Mouse (Mus musculus) megakaryocyte-erythroid progenitor cell, adult 5-6 weeks (primary cell): Measurements from ENCODE around the gene AI661453. TPM values are rescaled to one million over a fixed set of nuclear protein-coding genes. Genes with fewer than 3 reads are reported as not detected.

Source experiments
- ATAC-seq: replicated peaks from 2 replicates; pipeline ENCODE4 v1.8.0; 2016; ENCODE audit warnings: mild to moderate bottlenecking, inconsistent platforms; ENCODE audit not compliant: severe bottlenecking, poor library complexity, low FRiP score, low TSS enrichment
- total RNA-seq, 2 experiments: library from RNA; stranded (forward) in 1 of 2; stranded (reverse) in 1 of 2; fragments of 200-1000, 215-1000 nt in 1 of 2; fragments of >200 nt in 1 of 2; fragmentation: Nextera tagmentation in 1 of 2; gene quantifications; 2 replicates each; pipeline ENCODE4 v1.2.3; 2014 to 2017

Gene AI661453
- total RNA-seq, 2 experiments from 2014 or later = 1.1 TPM; not detected in 1

- ATAC-seq = no peak
These were observed 78.9 kb downstream of the AI661453 start for GRCm38 (mm10) chr17:47515180-47515844.

GRCm38 (mm10) chr17:47516232-47516631, 79.8 kb downstream of the AI661453 start:
- ATAC-seq = no peak

GRCm38 (mm10) chr17:47518205-47518604, 81.8 kb downstream of the AI661453 start:
- no peak for ATAC-seq

Other genes with a start within 250 kb of the AI661453 start
- gene Mrps10, start 67.7 kb upstream of the AI661453 start, total RNA-seq (2014; fragmentation: Nextera tagmentation) = 62.0 and 75.8 TPM in 2 replicates
- gene Mrps10, start 67.7 kb upstream of the AI661453 start, total RNA-seq (2017) = 61.6 and 90.5 TPM in 2 replicates
- gene Guca1b, start 51.2 kb upstream of the AI661453 start, total RNA-seq (2014; fragmentation: Nextera tagmentation) = 0.54 and 2.8 TPM in 2 replicates
- 0.15 and 3.8 TPM in 2 replicates for gene Guca1b, start 51.2 kb upstream of the AI661453 start, total RNA-seq (2017)
- gene Guca1a, start 36.0 kb upstream of the AI661453 start, total RNA-seq (2014; fragmentation: Nextera tagmentation) = not detected in 2 replicates
- not detected in 2 replicates for gene Guca1a, start 36.0 kb upstream of the AI661453 start, total RNA-seq (2017)
- gene 1700001C19Rik, start 761 bp downstream of the AI661453 start, total RNA-seq (2014; fragmentation: Nextera tagmentation) = not detected in 2 replicates
- not detected in 2 replicates for gene 1700001C19Rik, start 761 bp downstream of the AI661453 start, total RNA-seq (2017)
- 30.6 and 34.8 TPM in 2 replicates for gene Taf8, start 65.7 kb downstream of the AI661453 start, total RNA-seq (2014; fragmentation: Nextera tagmentation)
- gene Taf8, start 65.7 kb downstream of the AI661453 start, total RNA-seq (2017) = 30.5 and 45.8 TPM in 2 replicates
- gene Ccnd3, start 68.4 kb downstream of the AI661453 start, total RNA-seq (2014; fragmentation: Nextera tagmentation) = 157 and 169 TPM in 2 replicates
- gene Ccnd3, start 68.4 kb downstream of the AI661453 start, total RNA-seq (2017) = 31.3 and 51.3 TPM in 2 replicates
- gene Bysl, start 174.9 kb downstream of the AI661453 start, total RNA-seq (2014; fragmentation: Nextera tagmentation) = 34.0 and 34.7 TPM in 2 replicates
- 21.9 and 24.9 TPM in 2 replicates for gene Bysl, start 174.9 kb downstream of the AI661453 start, total RNA-seq (2017)
- 31.7 and 66.0 TPM in 2 replicates for gene Med20, start 175.0 kb downstream of the AI661453 start, total RNA-seq (2014; fragmentation: Nextera tagmentation)
- gene Med20, start 175.0 kb downstream of the AI661453 start, total RNA-seq (2017) = 28.2 and 40.4 TPM in 2 replicates
- 7.8 and 8.0 TPM in 2 replicates for gene Gm20517, start 175.0 kb downstream of the AI661453 start, total RNA-seq (2014; fragmentation: Nextera tagmentation)
- 2.2 and 6.2 TPM in 2 replicates for gene Gm20517, start 175.0 kb downstream of the AI661453 start, total RNA-seq (2017)
- gene Usp49, start 194.1 kb downstream of the AI661453 start, total RNA-seq (2014; fragmentation: Nextera tagmentation) = 13.9 and 21.0 TPM in 2 replicates
- gene Usp49, start 194.1 kb downstream of the AI661453 start, total RNA-seq (2017) = 7.8 and 13.2 TPM in 2 replicates